Mouse (Mus musculus) forebrain, embryonic 15.5 days (tissue): ENCODE results near the gene Fkbp8. TPM values are rescaled to one million over a fixed set of nuclear protein-coding genes. Genes with fewer than 3 reads are reported as not detected.
A peak's percentile ranks its signal among the peaks of the same experiment; 100 is the strongest.

ENCODE experiments used
- ATAC-seq: fragments of 200-750 bp; cut with Nextera tagmentation; replicated peaks from 2 replicates; pipeline ENCODE4 v1.8.0; 2017; ENCODE audit warnings: mild to moderate bottlenecking, moderate TSS enrichment, moderate library complexity
- H3K27ac ChIP-seq: fragments of 300-500 bp; sonication (generic); replicated peaks from 2 replicates; pipeline ENCODE4 v1.5.1; 2015; ENCODE audit warnings: mild to moderate bottlenecking, inconsistent platforms
- H3K27me3 ChIP-seq: fragments of 300-500 bp; sonication (generic); 2 replicates; pipeline ENCODE4 v1.6.1; 2015; ENCODE audit warnings: inconsistent platforms
- H3K36me3 ChIP-seq: fragments of 300-500 bp; sonication (generic); 2 replicates; pipeline ENCODE4 v1.6.1; 2015; ENCODE audit warnings: mild to moderate bottlenecking, inconsistent platforms
- H3K4me1 ChIP-seq: fragments of 300-500 bp; sonication (generic); 2 replicates; pipeline ENCODE4 v1.6.1; 2015; ENCODE audit warnings: inconsistent platforms
- H3K4me2 ChIP-seq: fragments of 300-500 bp; sonication (generic); replicated peaks from 2 replicates; pipeline ENCODE4 v1.6.1; 2015; ENCODE audit warnings: mild to moderate bottlenecking, inconsistent platforms
- H3K4me3 ChIP-seq: fragments of 300-500 bp; sonication (generic); 2 replicates; pipeline ENCODE4 v1.5.1; 2015; ENCODE audit warnings: mild to moderate bottlenecking, inconsistent platforms
- H3K9ac ChIP-seq: fragments of 300-500 bp; sonication (generic); replicated peaks from 2 replicates; pipeline ENCODE4 v1.6.1; 2015; ENCODE audit warnings: mild to moderate bottlenecking, inconsistent platforms
- H3K9me3 ChIP-seq: fragments of 300-500 bp; sonication (generic); 2 replicates; pipeline ENCODE4 v1.6.1; 2016; ENCODE audit warnings: inconsistent platforms
- WGBS: fragments of 180-500 bp; shearing (Covaris S2); methylation state at CpG from one replicate; pipeline ENCODE4 v1.1.7; 2015; ENCODE audit warnings: mixed read lengths; 5-methylcytosine and 5-hydroxymethylcytosine counted together
- polyA plus RNA-seq: library from polyadenylated mRNA; unstranded; fragments of >200 nt; fragmentation: Nextera tagmentation; extraction: Ambion mirVana; gene quantifications from 2 replicates; pipeline ENCODE4 v1.2.1, GENCODE M21; 2015

Fkbp8 gene
- polyA plus RNA-seq, 1 experiment from 2014 or later: 433 TPM

- no peak overlapping the region for H3K4me3 ChIP-seq
- no peak overlapping the region for H3K27ac ChIP-seq
- ATAC-seq: no peak
- peaks cover 14% of the 10 kb centered on the region for H3K36me3 ChIP-seq
- no peaks in the 10 kb centered on the region for H3K9me3 ChIP-seq
- H3K9ac ChIP-seq: no peak overlapping the region
- no peak overlapping the region for H3K4me2 ChIP-seq
- WGBS: 96% methylated on average over 6 of the region's 6 CpGs
- peaks cover 14% of the 10 kb centered on the region for H3K4me1 ChIP-seq
- H3K27me3 ChIP-seq: no peaks in the 10 kb centered on the region
Observed at GRCm38 (mm10) chr8:70519043-70519442, 8.5 kb upstream of the Fkbp8 start.

- 66% methylated on average over 2 of the region's 2 CpGs for WGBS
- no peak overlapping the region for H3K27ac ChIP-seq
- no peak for ATAC-seq
- peaks cover 11% of the 10 kb centered on the region for H3K36me3 ChIP-seq
- H3K9me3 ChIP-seq: no peaks in the 10 kb centered on the region
- no peak overlapping the region for H3K4me3 ChIP-seq
- H3K9ac ChIP-seq: no peak overlapping the region
- no peaks in the 10 kb centered on the region for H3K27me3 ChIP-seq
- H3K4me2 ChIP-seq: no peak overlapping the region
- peaks cover 14% of the 10 kb centered on the region for H3K4me1 ChIP-seq
Observed at GRCm38 (mm10) chr8:70519606-70520005, 7.9 kb upstream of the Fkbp8 start.

DNA sequence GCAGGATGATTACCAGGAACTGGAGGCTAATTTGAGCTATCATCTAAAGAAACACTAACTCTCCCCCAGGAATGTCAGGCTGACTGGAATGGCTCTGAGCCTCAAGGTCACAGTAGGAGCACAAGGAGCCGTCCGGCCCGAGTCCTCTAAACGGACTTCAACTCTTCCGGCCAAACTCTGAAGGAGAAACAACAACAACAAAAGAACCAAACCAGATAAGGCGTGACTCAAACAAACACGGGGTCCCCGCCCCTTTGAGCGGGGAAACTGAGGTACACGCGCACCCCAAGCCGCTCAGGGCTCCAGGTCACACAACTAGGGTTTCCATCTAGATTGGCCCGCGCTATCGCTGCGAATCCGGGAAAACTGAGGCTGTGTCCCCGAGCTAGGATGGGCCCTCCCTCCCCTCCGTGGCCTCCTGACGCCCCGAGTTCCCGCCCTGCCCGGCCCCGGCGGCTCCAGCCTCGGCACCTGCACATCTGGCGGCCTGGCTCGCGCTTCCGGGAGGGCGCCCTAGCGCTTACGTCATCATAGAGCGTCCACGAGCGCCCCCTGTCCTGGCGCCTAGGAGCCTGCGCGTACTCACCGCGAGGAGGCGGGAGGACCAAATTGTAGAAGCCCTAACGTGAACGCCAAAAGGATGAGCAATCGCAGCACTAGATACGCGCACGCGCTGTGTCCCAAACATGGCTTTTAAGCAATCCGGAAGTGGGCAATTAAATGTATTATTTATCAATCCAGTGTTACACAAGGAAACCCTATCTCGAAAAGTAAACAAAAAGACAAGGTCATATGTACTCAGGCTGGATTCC, 4.7 kb upstream of the Fkbp8 start:
- Histone ChIP-seq H3K4me1 (peaks cover 23% of the 10 kb centered on the region), H3K4me2 (peak overlapping the region; percentile 70), H3K27ac (peak overlapping the region; percentile 93), H3K4me3 (peak overlapping the region; percentile 76), H3K27me3 (no peaks in the 10 kb centered on the region), H3K36me3 (peaks cover 5% of the 10 kb centered on the region; the same call in 1 of the 2 replicates), H3K9ac (peak overlapping the region; percentile 78), H3K9me3 (no peaks in the 10 kb centered on the region)
- under 1% methylated on average over 51 of the region's 51 CpGs for WGBS
- ATAC-seq: peak; percentile 85

- WGBS: 2% methylated on average over 8 of the region's 8 CpGs
- ATAC-seq: no peak
- Histone ChIP-seq H3K4me1 (peaks cover 41% of the 10 kb centered on the region), H3K9me3 (no peaks in the 10 kb centered on the region), H3K4me3 (peak overlapping the region; percentile 76), H3K9ac (peak overlapping the region; percentile 91), H3K36me3 (peaks cover 13% of the 10 kb centered on the region), H3K27me3 (no peaks in the 10 kb centered on the region), H3K27ac (peak overlapping the region; percentile 84), H3K4me2 (peak overlapping the region; percentile 59)
Observed at GRCm38 (mm10) chr8:70527111-70527511, 413 bp upstream of the Fkbp8 start.

DNA sequence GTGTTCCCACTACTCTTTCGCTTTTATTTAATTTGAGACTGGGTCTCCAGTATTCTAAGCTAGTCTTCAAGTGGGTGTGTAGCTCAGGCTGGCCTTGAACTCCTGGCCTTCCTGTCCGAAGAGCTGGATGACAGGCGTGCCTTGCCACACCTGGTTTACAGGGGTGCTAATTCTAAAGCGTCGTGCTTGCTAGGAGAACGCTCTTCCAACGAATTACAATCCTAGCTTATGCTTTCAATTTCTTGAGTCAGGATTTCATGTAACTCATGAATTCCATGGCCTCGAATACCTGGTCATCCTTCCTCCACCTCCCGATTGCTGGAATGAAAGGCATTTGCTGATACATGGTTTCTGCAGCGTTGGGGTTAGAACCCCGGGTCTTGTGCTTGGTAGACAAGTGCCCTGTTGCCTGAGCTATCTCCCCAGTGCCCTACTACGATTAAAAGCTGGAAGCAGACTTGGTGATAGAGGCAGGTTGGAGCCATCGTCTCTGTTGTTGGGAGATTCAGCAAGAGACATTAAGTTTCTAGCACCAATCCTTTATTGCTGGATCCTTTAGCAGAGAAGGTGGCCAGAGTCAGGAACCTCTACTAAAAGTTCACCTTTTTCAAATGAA, 766 bp downstream of the Fkbp8 start:
- peaks cover 35% of the 10 kb centered on the region for H3K4me1 ChIP-seq
- WGBS: 32% methylated on average over 13 of the region's 13 CpGs
- no peak for ATAC-seq
- H3K4me2 ChIP-seq: peak overlapping the region; percentile 72
- peak overlapping the region; percentile 76 for H3K4me3 ChIP-seq
- H3K36me3 ChIP-seq: peaks cover 24% of the 10 kb centered on the region
- no peaks in the 10 kb centered on the region for H3K27me3 ChIP-seq
- peak overlapping the region; percentile 84 for H3K27ac ChIP-seq
- peak overlapping the region; percentile 91 for H3K9ac ChIP-seq
- no peaks in the 10 kb centered on the region for H3K9me3 ChIP-seq

DNA sequence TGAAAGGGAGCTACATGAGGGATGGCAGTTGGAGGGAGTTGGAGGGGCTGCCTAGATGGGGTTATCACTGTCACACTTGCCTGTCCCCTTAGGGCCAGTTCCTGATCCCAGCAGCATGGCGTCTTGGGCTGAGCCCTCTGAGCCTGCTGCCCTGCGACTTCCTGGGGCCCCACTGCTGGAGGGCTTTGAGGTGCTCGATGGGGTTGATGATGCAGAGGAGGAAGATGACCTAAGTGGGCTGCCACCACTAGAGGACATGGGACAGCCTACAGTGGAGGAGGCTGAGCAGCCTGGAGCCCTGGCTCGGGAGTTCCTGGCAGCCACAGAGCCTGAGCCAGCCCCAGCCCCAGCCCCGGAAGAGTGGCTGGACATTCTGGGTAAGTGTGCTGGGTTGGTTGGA, 1.8 kb downstream of the Fkbp8 start:
- Histone ChIP-seq H3K27ac (no peak overlapping the region), H3K36me3 (peaks cover 34% of the 10 kb centered on the region), H3K4me2 (no peak overlapping the region), H3K27me3 (no peaks in the 10 kb centered on the region), H3K9me3 (no peaks in the 10 kb centered on the region), H3K4me1 (peaks cover 30% of the 10 kb centered on the region), H3K9ac (no peak overlapping the region), H3K4me3 (no peak overlapping the region)
- ATAC-seq: no peak
- 88% methylated on average over 5 of the region's 5 CpGs for WGBS

- Histone ChIP-seq H3K36me3 (peaks cover 38% of the 10 kb centered on the region), H3K27ac (no peak overlapping the region), H3K9ac (no peak overlapping the region), H3K4me2 (no peak overlapping the region), H3K9me3 (no peaks in the 10 kb centered on the region), H3K4me3 (no peak overlapping the region), H3K4me1 (peaks cover 30% of the 10 kb centered on the region), H3K27me3 (no peaks in the 10 kb centered on the region)
- WGBS: 93% methylated on average over 3 of the region's 3 CpGs
- no peak for ATAC-seq
Observed at GRCm38 (mm10) chr8:70529741-70530161, 2.2 kb downstream of the Fkbp8 start.

DNA sequence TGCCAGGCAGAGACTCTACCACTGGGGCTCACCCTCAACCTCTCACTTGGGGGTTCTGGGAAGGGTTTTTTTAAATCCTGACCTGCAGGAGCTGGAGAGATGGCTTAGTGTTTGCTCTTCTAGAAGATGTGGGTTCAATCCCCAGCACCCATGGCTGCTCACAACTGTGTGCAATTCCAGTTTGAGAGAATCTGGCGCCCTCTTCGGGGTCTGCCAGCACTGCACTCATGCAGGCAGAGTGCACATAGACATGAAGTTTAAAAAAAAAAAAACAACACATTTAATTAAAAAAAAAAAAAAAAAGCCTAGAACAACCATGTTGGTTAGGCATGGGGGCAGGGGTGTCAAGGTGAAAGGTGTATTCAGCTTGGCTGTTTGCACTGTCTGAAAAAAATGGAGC, 2.8 kb downstream of the Fkbp8 start:
- no peaks in the 10 kb centered on the region for H3K9me3 ChIP-seq
- no peak overlapping the region for H3K4me3 ChIP-seq
- H3K4me1 ChIP-seq: peaks cover 30% of the 10 kb centered on the region
- no peak overlapping the region for H3K4me2 ChIP-seq
- no peak overlapping the region for H3K27ac ChIP-seq
- H3K36me3 ChIP-seq: peaks cover 42% of the 10 kb centered on the region
- 85% methylated on average over 2 of the region's 2 CpGs for WGBS
- no peak overlapping the region for H3K9ac ChIP-seq
- H3K27me3 ChIP-seq: no peaks in the 10 kb centered on the region
- ATAC-seq: no peak

- Histone ChIP-seq H3K4me2 (no peak overlapping the region), H3K27me3 (no peaks in the 10 kb centered on the region), H3K9me3 (no peaks in the 10 kb centered on the region), H3K9ac (no peak overlapping the region), H3K27ac (no peak overlapping the region), H3K4me3 (no peak overlapping the region), H3K36me3 (peaks cover 60% of the 10 kb centered on the region), H3K4me1 (peaks cover 14% of the 10 kb centered on the region)
- ATAC-seq: no peak
- WGBS: 96% methylated on average over 12 of the region's 12 CpGs
Observed at GRCm38 (mm10) chr8:70534281-70534680, 6.8 kb downstream of the Fkbp8 start.

- H3K4me3 ChIP-seq: no peak overlapping the region
- peaks cover 60% of the 10 kb centered on the region for H3K36me3 ChIP-seq
- no peak overlapping the region for H3K9ac ChIP-seq
- peaks cover 9% of the 10 kb centered on the region for H3K4me1 ChIP-seq
- H3K4me2 ChIP-seq: no peak overlapping the region
- no peaks in the 10 kb centered on the region for H3K27me3 ChIP-seq
- H3K27ac ChIP-seq: no peak overlapping the region
- H3K9me3 ChIP-seq: no peaks in the 10 kb centered on the region
- no peak for ATAC-seq
- WGBS: 90% methylated on average over 3 of the region's 3 CpGs
Observed at GRCm38 (mm10) chr8:70535221-70535620, 7.7 kb downstream of the Fkbp8 start.

DNA sequence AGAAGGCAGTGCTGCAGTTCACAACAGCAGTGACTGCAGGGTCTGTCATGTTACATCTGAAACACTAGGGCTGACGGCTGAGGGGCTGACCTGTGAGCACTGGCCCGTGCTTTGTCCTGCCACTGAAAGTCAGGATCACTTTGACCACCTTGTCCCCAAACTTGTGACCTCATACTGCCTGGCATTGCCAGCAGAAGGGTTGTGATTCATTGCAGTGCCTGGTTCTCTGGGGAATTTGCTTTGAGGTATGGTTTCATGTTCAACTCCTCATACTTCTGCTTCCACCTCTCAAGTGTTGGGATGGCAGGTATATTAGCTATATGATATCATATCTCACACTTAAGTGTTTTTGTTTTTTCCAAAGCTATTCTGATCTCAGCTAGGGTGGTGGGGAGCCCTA, 8.2 kb downstream of the Fkbp8 start:
- no peaks in the 10 kb centered on the region for H3K27me3 ChIP-seq
- H3K9me3 ChIP-seq: no peaks in the 10 kb centered on the region
- no peak overlapping the region for H3K9ac ChIP-seq
- peaks cover 60% of the 10 kb centered on the region for H3K36me3 ChIP-seq
- no peak overlapping the region for H3K27ac ChIP-seq
- peaks cover 14% of the 10 kb centered on the region for H3K4me1 ChIP-seq
- no peak overlapping the region for H3K4me2 ChIP-seq
- no peak for ATAC-seq
- 86% methylated on average over 2 of the region's 2 CpGs for WGBS
- no peak overlapping the region for H3K4me3 ChIP-seq

DNA sequence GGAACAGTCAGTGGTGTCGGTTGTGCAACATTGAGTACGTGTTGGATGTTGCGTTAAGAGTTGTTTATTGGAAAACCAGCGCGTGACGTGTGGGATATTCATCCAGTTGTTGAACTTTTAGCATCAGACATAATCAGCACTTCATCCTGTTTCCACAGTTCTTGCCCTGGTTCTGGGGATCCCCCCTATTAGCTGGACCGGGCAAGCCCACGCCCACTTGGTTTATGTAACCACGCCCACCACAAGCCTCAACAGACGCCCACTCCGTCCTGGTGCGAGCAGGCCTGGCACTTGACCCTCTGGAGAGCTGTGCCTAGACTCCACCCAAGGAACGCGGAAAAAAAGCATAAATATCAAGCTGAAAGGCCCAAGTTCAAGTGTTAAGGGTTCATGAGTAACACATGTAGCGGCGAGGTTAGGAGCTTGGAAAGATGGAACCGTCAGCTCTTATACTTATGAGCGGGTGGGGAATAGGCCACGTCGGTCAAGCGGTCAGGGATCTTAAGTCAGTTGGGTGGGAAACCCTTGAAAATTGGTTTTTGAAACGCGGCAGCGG, 10.6 kb downstream of the Fkbp8 start:
- peaks cover 36% of the 10 kb centered on the region for H3K36me3 ChIP-seq
- peak overlapping the region; percentile 97 for H3K27ac ChIP-seq
- peak; percentile 5 for ATAC-seq
- H3K4me1 ChIP-seq: peaks cover 31% of the 10 kb centered on the region
- H3K9me3 ChIP-seq: no peaks in the 10 kb centered on the region
- H3K4me3 ChIP-seq: peak overlapping the region; percentile 90
- 14% methylated on average over 24 of the region's 24 CpGs for WGBS
- no peaks in the 10 kb centered on the region for H3K27me3 ChIP-seq
- peak overlapping the region; percentile 39 for H3K9ac ChIP-seq
- peak overlapping the region; percentile 85 for H3K4me2 ChIP-seq
